Comparison of ENCODE assay signal across 18 mouse cellular contexts in genomic region chr1:88908683-88909082, GRCm38 (mm10).
DNase-seq lines count a peak whose midpoint lies in the region; ATAC-seq and TF ChIP-seq lines count a peak whose summit lies in the region.
"Had no signal": no experiment of that assay in that cellular context is flagged by ENCODE, and none has a peak within 500 bp of the region (broad histone marks: within the 10 kb centered on the region; RNA-seq: fewer than 3 reads in every experiment).

No protein-coding gene starts in this region.

- no peaks in the 10 kb centered on the region for H3K27me3 ChIP-seq in heart, embryonic 12.5 days (replicated peaks)
- no peaks in the 10 kb centered on the region for H3K27me3 ChIP-seq in limb, embryonic 14.5 days (ENCODE audit: control insufficient read depth, insufficient read depth, low read length)
- no peaks in the 10 kb centered on the region for H3K27me3 ChIP-seq in limb, embryonic 10.5 days (ENCODE audit: low read depth, poor library complexity, severe bottlenecking)
- no peaks in the 10 kb centered on the region for H3K27me3 ChIP-seq in midbrain, embryonic 16.5 days (ENCODE audit: control insufficient read depth, insufficient read depth, low read depth, low read length)
- no peaks in the 10 kb centered on the region; the same call in 1 of the 2 replicates for H3K27me3 ChIP-seq in midbrain, embryonic 11.5 days (ENCODE audit: control insufficient read depth, insufficient read depth, low read length)
- H3K27me3 ChIP-seq: embryonic facial prominence, embryonic 13.5 days; megakaryocyte, embryonic 14.5 days; Patski had no signal

- no peak overlapping the region for H3K27ac ChIP-seq in heart, embryonic 12.5 days (ENCODE audit: poor library complexity, severe bottlenecking)
- no peak overlapping the region for H3K27ac ChIP-seq in limb, embryonic 14.5 days (replicated peaks; ENCODE audit: low read depth, low read length)
- H3K27ac ChIP-seq in limb, embryonic 10.5 days = no peak overlapping the region
- peak overlapping the region; percentile 64 for H3K27ac ChIP-seq in midbrain, embryonic 16.5 days (ENCODE audit: low read length)
- H3K27ac ChIP-seq in midbrain, embryonic 11.5 days (ENCODE audit: low read depth, low read length) = no peak overlapping the region
- H3K27ac ChIP-seq: embryonic facial prominence, embryonic 13.5 days; hindbrain, embryonic 10.5 days had no signal

- no peak overlapping the region for H3K4me3 ChIP-seq in heart, embryonic 12.5 days
- no peak overlapping the region for H3K4me3 ChIP-seq in limb, embryonic 14.5 days (replicated peaks; ENCODE audit: low read length)
- no peak overlapping the region for H3K4me3 ChIP-seq in limb, embryonic 10.5 days
- no peak overlapping the region for H3K4me3 ChIP-seq in midbrain, embryonic 16.5 days (ENCODE audit: low read depth, low read length)
- H3K4me3 ChIP-seq in midbrain, embryonic 11.5 days (ENCODE audit: low read depth, low read length) = no peak overlapping the region
- H3K4me3 ChIP-seq: embryonic facial prominence, embryonic 13.5 days; hindbrain, embryonic 10.5 days; megakaryocyte, embryonic 14.5 days had no signal

- no peaks in the 10 kb centered on the region for H3K9me3 ChIP-seq in heart, embryonic 12.5 days (replicated peaks)
- H3K9me3 ChIP-seq in limb, embryonic 14.5 days (ENCODE audit: control insufficient read depth, low read length) = peaks cover under 1% of the 10 kb centered on the region; the same call in 1 of the 2 replicates
- no peaks in the 10 kb centered on the region for H3K9me3 ChIP-seq in limb, embryonic 10.5 days (replicated peaks)
- no peaks in the 10 kb centered on the region for H3K9me3 ChIP-seq in midbrain, embryonic 16.5 days (replicated peaks; ENCODE audit: control insufficient read depth, low read length, poor library complexity, severe bottlenecking)
- no peaks in the 10 kb centered on the region for H3K9me3 ChIP-seq in midbrain, embryonic 11.5 days (ENCODE audit: control insufficient read depth, low read length)
- H3K9me3 ChIP-seq: embryonic facial prominence, embryonic 13.5 days had no signal

- ATAC-seq in heart, embryonic 12.5 days (ENCODE audit: insufficient number of reproducible peaks, low FRiP score) = no peak
- ATAC-seq in limb, embryonic 14.5 days (ENCODE audit: low FRiP score, low read depth) = no peak
- ATAC-seq in midbrain, embryonic 16.5 days = no peak
- ATAC-seq in midbrain, embryonic 11.5 days (ENCODE audit: low FRiP score) = no peak
- ATAC-seq: Patski had no signal

- no peak for TF ChIP-seq POLR2A in limb, embryonic 14.5 days (IDR thresholded peaks at IDR 0.05; ENCODE audit: borderline replicate concordance, extremely low read depth, insufficient read depth, insufficient read length)

- peak; percentile 72 for DNase-seq in heart, adult 11 months
- DNase-seq in limb, embryonic 14.5 days (ENCODE audit: low spot score) = peak; percentile 5
- no peak for DNase-seq in limb, embryonic 10.5 days (ENCODE audit: low spot score)
- DNase-seq in midbrain, embryonic 11.5 days (ENCODE audit: low spot score, missing footprints) = no peak
- DNase-seq in ovary, postnatal 10 days (ENCODE audit: low spot score) = no peak
- DNase-seq: adrenal gland, adult 8-10 months; cerebellum, adult 9-10 months; gastrocnemius, postnatal 25 days; kidney, postnatal 10 days; liver; right cerebral cortex, postnatal 14 days; thymus, postnatal 36 days had no signal

- H3K4me2 ChIP-seq in heart, embryonic 12.5 days = no peak overlapping the region
- H3K4me2 ChIP-seq in limb, embryonic 14.5 days (replicated peaks; ENCODE audit: low read depth, low read length, severe bottlenecking) = no peak overlapping the region
- H3K4me2 ChIP-seq in midbrain, embryonic 16.5 days (ENCODE audit: low read length) = no peak overlapping the region
- no peak overlapping the region for H3K4me2 ChIP-seq in midbrain, embryonic 11.5 days
- H3K4me2 ChIP-seq: embryonic facial prominence, embryonic 13.5 days had no signal

- WGBS in heart, embryonic 12.5 days = 79% methylated on average over 8 of the region's 8 CpGs
- 46% methylated on average over 8 of the region's 8 CpGs for WGBS in limb, embryonic 14.5 days
- 67% methylated on average over 8 of the region's 8 CpGs for WGBS in limb, embryonic 10.5 days
- 83% methylated on average over 8 of the region's 8 CpGs for WGBS in midbrain, embryonic 16.5 days
- WGBS in midbrain, embryonic 11.5 days = 82% methylated on average over 8 of the region's 8 CpGs

- no peak overlapping the region; the same call in 1 of the 2 replicates for H3K9ac ChIP-seq in heart, embryonic 12.5 days
- H3K9ac ChIP-seq in limb, embryonic 14.5 days (ENCODE audit: low read depth, low read length, severe bottlenecking) = no peak overlapping the region
- H3K9ac ChIP-seq in midbrain, embryonic 16.5 days (ENCODE audit: low read depth, low read length) = no peak overlapping the region
- H3K9ac ChIP-seq in midbrain, embryonic 11.5 days (ENCODE audit: low read length) = no peak overlapping the region
- H3K9ac ChIP-seq: embryonic facial prominence, embryonic 13.5 days had no signal

- 0 out of 2 replicates have a peak, but pooled peaks cover 3% of the 10 kb centered on the region for H3K4me1 ChIP-seq in heart, embryonic 12.5 days (replicated peaks)
- H3K4me1 ChIP-seq in limb, embryonic 14.5 days (ENCODE audit: control insufficient read depth, insufficient read depth, low read length) = no peaks in the 10 kb centered on the region; the same call in 1 of the 2 replicates
- H3K4me1 ChIP-seq in limb, embryonic 10.5 days = 0 out of 2 replicates have a peak, but pooled peaks cover 5% of the 10 kb centered on the region
- peaks cover 19% of the 10 kb centered on the region for H3K4me1 ChIP-seq in midbrain, embryonic 16.5 days (ENCODE audit: control insufficient read depth, insufficient read depth, low read length)
- peaks cover 4% of the 10 kb centered on the region; the same call in 1 of the 2 replicates for H3K4me1 ChIP-seq in midbrain, embryonic 11.5 days (ENCODE audit: control insufficient read depth, insufficient read depth, low read length)
- H3K4me1 ChIP-seq: megakaryocyte, embryonic 14.5 days had no signal

- no peaks in the 10 kb centered on the region for H3K36me3 ChIP-seq in heart, embryonic 12.5 days
- H3K36me3 ChIP-seq in limb, embryonic 14.5 days (ENCODE audit: control insufficient read depth, insufficient read depth, low read length) = no peaks in the 10 kb centered on the region
- H3K36me3 ChIP-seq in limb, embryonic 10.5 days = no peaks in the 10 kb centered on the region
- H3K36me3 ChIP-seq in midbrain, embryonic 16.5 days (ENCODE audit: control insufficient read depth, insufficient read depth, low read length) = no peaks in the 10 kb centered on the region
- H3K36me3 ChIP-seq in midbrain, embryonic 11.5 days (ENCODE audit: control insufficient read depth, insufficient read depth, low read length) = no peaks in the 10 kb centered on the region
- H3K36me3 ChIP-seq: embryonic facial prominence, embryonic 13.5 days; hindbrain, embryonic 10.5 days had no signal

Comparison
In these comparisons a context has a peak if more than half of its experiments do, and no peak if none do; other contexts are left out.
1. DNase-seq: peak in heart, adult 11 months (single experiment) and limb, embryonic 14.5 days (single experiment); none in limb, embryonic 10.5 days (single experiment), midbrain, embryonic 11.5 days (single experiment) and ovary, postnatal 10 days (single experiment).